Mouse (Mus musculus): ENCODE data around the gene Efna2. TPM values are rescaled to one million over a fixed set of nuclear protein-coding genes. Genes with fewer than 3 reads are reported as not detected.
A peak's percentile ranks its signal among the peaks of the same experiment; 100 is the strongest.

Efna2 gene
- polyA plus RNA-seq, 1 experiment from 2014 or later: 17.3 TPM

- peak overlapping the region; percentile 8; the same call in 1 of the 2 replicates for H3K9ac ChIP-seq
- peak overlapping the region; percentile 61 for H3K4me3 ChIP-seq
- H3K36me3 ChIP-seq: peaks cover 5% of the 10 kb centered on the region; the same call in 1 of the 2 replicates
- no peaks in the 10 kb centered on the region for H3K9me3 ChIP-seq
- ATAC-seq (ENCODE audit: borderline replicate concordance, extremely low read depth, low FRiP score, low TSS enrichment): no peak
- 5% methylated on average over 29 of the region's 29 CpGs for WGBS
- H3K4me2 ChIP-seq: peak overlapping the region; percentile 98
- peak overlapping the region; percentile 74 for H3K27ac ChIP-seq
- peaks cover 53% of the 10 kb centered on the region for H3K27me3 ChIP-seq
- peaks cover 52% of the 10 kb centered on the region for H3K4me1 ChIP-seq
Measured at GRCm38 (mm10) chr10:80136952-80137625, 42.2 kb upstream of the Efna2 start.

GRCm38 (mm10) chr10:80137626-80138552, 41.4 kb upstream of the Efna2 start:
- Histone ChIP-seq H3K4me3 (peak overlapping the region; percentile 61), H3K4me1 (peaks cover 55% of the 10 kb centered on the region), H3K36me3 (no peaks in the 10 kb centered on the region), H3K27ac (peak overlapping the region; percentile 74), H3K9me3 (no peaks in the 10 kb centered on the region), H3K27me3 (peaks cover 53% of the 10 kb centered on the region), H3K4me2 (peak overlapping the region; percentile 98), H3K9ac (peak overlapping the region; percentile 70)
- WGBS: 5% methylated on average over 21 of the region's 33 CpGs
- no peak for ATAC-seq (ENCODE audit: borderline replicate concordance, extremely low read depth, low FRiP score, low TSS enrichment)

- peaks cover 58% of the 10 kb centered on the region for H3K4me1 ChIP-seq
- no peak for ATAC-seq (ENCODE audit: borderline replicate concordance, extremely low read depth, low FRiP score, low TSS enrichment)
- H3K4me2 ChIP-seq: peak within 1 kb of the TSS; percentile 98
- peaks cover 4% of the 10 kb centered on the region for H3K36me3 ChIP-seq
- H3K27ac ChIP-seq: peak within 1 kb of the TSS; percentile 74
- under 1% methylated on average over 70 of the region's 94 CpGs for WGBS
- H3K9me3 ChIP-seq: no peaks in the 10 kb centered on the region
- H3K9ac ChIP-seq: peak within 1 kb of the TSS; percentile 70
- H3K27me3 ChIP-seq: peaks cover 53% of the 10 kb centered on the region
- H3K4me3 ChIP-seq: peak within 1 kb of the TSS; percentile 61
Measured at GRCm38 (mm10) chr10:80138553-80139438, 40.5 kb upstream of the Efna2 start, which contains the start of gene Atp5d. Gene Atp5d, plus strand, starts transcription at chr10:80138632.

- Histone ChIP-seq H3K4me1 (peaks cover 58% of the 10 kb centered on the region), H3K4me3 (peak overlapping the region; percentile 61), H3K9ac (peak overlapping the region; percentile 70), H3K4me2 (peak overlapping the region; percentile 98), H3K27ac (peak overlapping the region; percentile 74), H3K9me3 (no peaks in the 10 kb centered on the region), H3K36me3 (peaks cover 10% of the 10 kb centered on the region), H3K27me3 (peaks cover 53% of the 10 kb centered on the region)
- WGBS: 0% methylated on average over 10 of the region's 10 CpGs
- ATAC-seq (ENCODE audit: borderline replicate concordance, extremely low read depth, low FRiP score, low TSS enrichment): no peak
Measured at GRCm38 (mm10) chr10:80139439-80139775, 39.9 kb upstream of the Efna2 start.

GRCm38 (mm10) chr10:80139975-80140665, 39.2 kb upstream of the Efna2 start:
- H3K36me3 ChIP-seq: peaks cover 18% of the 10 kb centered on the region
- ATAC-seq (ENCODE audit: borderline replicate concordance, extremely low read depth, low FRiP score, low TSS enrichment): no peak
- H3K4me1 ChIP-seq: peaks cover 62% of the 10 kb centered on the region
- H3K9me3 ChIP-seq: no peaks in the 10 kb centered on the region
- 0 out of 2 replicates have a peak overlapping the region, but pooled peaks have one; percentile 74 for H3K27ac ChIP-seq
- H3K9ac ChIP-seq: no peak overlapping the region
- H3K4me2 ChIP-seq: peak overlapping the region; percentile 98; the same call in 1 of the 2 replicates
- H3K4me3 ChIP-seq: no peak overlapping the region
- 72% methylated on average over 11 of the region's 11 CpGs for WGBS
- peaks cover 52% of the 10 kb centered on the region for H3K27me3 ChIP-seq

- Histone ChIP-seq H3K4me1 (peaks cover 67% of the 10 kb centered on the region), H3K9me3 (no peaks in the 10 kb centered on the region), H3K36me3 (peaks cover 23% of the 10 kb centered on the region), H3K27ac (peak within 1 kb of the TSS; percentile 78), H3K27me3 (peaks cover 47% of the 10 kb centered on the region), H3K9ac (peak within 1 kb of the TSS; percentile 31), H3K4me2 (peak within 1 kb of the TSS; percentile 98), H3K4me3 (peak within 1 kb of the TSS; percentile 61)
- 68% methylated on average over 10 of the region's 10 CpGs for WGBS
- ATAC-seq (ENCODE audit: borderline replicate concordance, extremely low read depth, low FRiP score, low TSS enrichment): no peak
Measured at GRCm38 (mm10) chr10:80140666-80141035, 38.6 kb upstream of the Efna2 start, which contains the start of gene Cbarp. Gene Cbarp, minus strand, starts transcription at chr10:80140835.

DNA sequence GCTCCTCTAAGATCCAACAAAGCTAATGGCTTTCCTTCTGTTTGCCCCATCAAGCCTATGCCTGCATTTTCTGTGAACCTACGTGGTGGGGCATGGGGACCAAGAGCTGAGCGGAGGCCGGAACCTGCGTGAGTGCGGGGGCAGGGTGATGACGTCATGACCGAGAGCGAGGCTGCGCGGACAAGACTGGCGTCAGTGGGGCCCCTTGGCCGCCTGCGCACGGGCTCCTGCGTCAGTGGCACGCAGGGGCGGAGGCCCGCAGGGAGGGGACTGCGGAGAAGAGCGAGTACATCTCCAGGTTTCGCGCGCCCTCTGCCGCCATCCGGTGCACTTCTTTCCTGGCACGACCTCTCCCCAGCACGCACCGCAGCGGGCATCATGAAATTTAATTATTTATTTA, 38.0 kb upstream of the Efna2 start:
- WGBS: under 1% methylated on average over 29 of the region's 29 CpGs
- peak overlapping the region; percentile 56 for H3K4me3 ChIP-seq
- H3K4me1 ChIP-seq: peaks cover 70% of the 10 kb centered on the region
- H3K36me3 ChIP-seq: peaks cover 27% of the 10 kb centered on the region
- peak; percentile 71 for ATAC-seq (ENCODE audit: borderline replicate concordance, extremely low read depth, low FRiP score, low TSS enrichment)
- H3K27me3 ChIP-seq: peaks cover 41% of the 10 kb centered on the region
- H3K4me2 ChIP-seq: peak overlapping the region; percentile 67
- H3K9ac ChIP-seq: peak overlapping the region; percentile 31; the same call in 1 of the 2 replicates
- H3K27ac ChIP-seq: peak overlapping the region; percentile 78
- no peaks in the 10 kb centered on the region for H3K9me3 ChIP-seq

DNA sequence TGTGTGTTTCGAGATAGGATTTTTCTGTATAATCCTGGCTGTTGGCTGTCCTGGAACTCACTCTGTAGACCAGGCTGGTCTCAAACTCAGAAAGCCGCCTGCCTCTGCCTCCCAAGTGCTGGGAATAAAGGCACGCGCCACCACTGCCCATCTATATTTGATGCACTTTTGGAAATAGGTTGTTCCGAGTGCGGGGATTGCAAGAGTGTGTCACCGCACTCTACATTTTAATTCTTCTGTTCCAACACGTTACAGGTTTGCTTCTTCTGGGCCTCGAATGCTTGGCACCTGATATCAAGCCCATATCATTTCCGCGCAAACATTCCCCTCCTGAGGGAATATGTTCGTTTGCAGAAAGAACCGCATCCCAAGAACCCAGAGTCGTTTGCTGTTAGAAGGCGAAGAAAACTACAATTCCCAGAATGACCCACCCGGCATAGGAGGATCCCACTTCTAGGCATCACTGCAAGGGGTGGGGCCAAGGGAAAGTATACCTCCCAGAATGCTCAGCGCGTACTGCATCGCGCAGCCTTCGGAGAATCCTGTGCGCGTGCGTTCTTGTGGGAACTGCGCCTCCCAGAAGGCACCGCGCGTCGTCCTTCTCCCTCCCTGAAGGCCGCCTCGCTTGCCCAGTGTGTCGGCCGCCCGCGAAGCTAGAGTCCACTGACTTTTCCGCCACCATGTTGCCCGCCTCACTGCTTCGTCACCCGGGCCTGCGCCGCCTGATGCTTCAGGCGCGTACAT, 37.3 kb upstream of the Efna2 start:
- Histone ChIP-seq H3K4me2 (peak overlapping the region; percentile 67), H3K27ac (peak overlapping the region; percentile 78), H3K9ac (peak overlapping the region; percentile 71), H3K4me3 (peak overlapping the region; percentile 56), H3K27me3 (peaks cover 34% of the 10 kb centered on the region), H3K36me3 (peaks cover 27% of the 10 kb centered on the region), H3K4me1 (peaks cover 70% of the 10 kb centered on the region), H3K9me3 (no peaks in the 10 kb centered on the region)
- ATAC-seq (ENCODE audit: borderline replicate concordance, extremely low read depth, low FRiP score, low TSS enrichment): peak; percentile 85
- WGBS: under 1% methylated on average over 43 of the region's 43 CpGs

DNA sequence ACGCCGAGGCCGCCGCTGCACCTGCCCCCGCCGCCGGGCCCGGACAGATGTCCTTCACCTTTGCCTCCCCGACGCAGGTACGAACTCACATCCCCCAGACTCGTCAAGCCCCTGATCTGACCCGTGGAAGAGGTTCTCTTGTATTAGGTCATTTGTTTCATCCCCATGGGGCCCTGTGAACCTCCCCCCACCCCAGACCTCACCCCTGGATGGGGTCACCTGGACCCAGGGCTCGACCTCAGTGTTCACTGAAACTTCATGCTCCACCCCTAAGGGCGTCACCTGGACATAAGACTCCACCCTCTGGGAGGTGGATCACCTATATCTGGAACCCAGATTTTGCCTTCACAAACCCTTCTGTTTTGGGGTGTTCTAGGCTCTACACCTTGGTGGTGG, 36.8 kb upstream of the Efna2 start:
- H3K4me2 ChIP-seq: peak overlapping the region; percentile 67
- peaks cover 28% of the 10 kb centered on the region for H3K27me3 ChIP-seq
- WGBS: 0% methylated on average over 15 of the region's 15 CpGs
- peak overlapping the region; percentile 71 for H3K9ac ChIP-seq
- no peak for ATAC-seq (ENCODE audit: borderline replicate concordance, extremely low read depth, low FRiP score, low TSS enrichment)
- peak overlapping the region; percentile 78 for H3K27ac ChIP-seq
- no peaks in the 10 kb centered on the region for H3K9me3 ChIP-seq
- H3K4me3 ChIP-seq: peak overlapping the region; percentile 56
- peaks cover 70% of the 10 kb centered on the region for H3K4me1 ChIP-seq
- peaks cover 27% of the 10 kb centered on the region for H3K36me3 ChIP-seq

GRCm38 (mm10) chr10:80143664-80144063, 35.6 kb upstream of the Efna2 start:
- WGBS: 92% methylated on average over 7 of the region's 7 CpGs

More at GRCm38 (mm10) chr10:80143664-80144063, 35.6 kb upstream of the Efna2 start:
- H3K4me2 ChIP-seq: no peak overlapping the region
- peaks cover 17% of the 10 kb centered on the region; the same call in 1 of the 2 replicates for H3K27me3 ChIP-seq
- H3K4me3 ChIP-seq: no peak overlapping the region
- peaks cover 64% of the 10 kb centered on the region for H3K4me1 ChIP-seq
- no peak for ATAC-seq (ENCODE audit: borderline replicate concordance, extremely low read depth, low FRiP score, low TSS enrichment)
- H3K36me3 ChIP-seq: peaks cover 27% of the 10 kb centered on the region
- no peaks in the 10 kb centered on the region for H3K9me3 ChIP-seq
- no peak overlapping the region for H3K9ac ChIP-seq
- H3K27ac ChIP-seq: no peak overlapping the region

Measured in lung, embryonic 15.5 days (tissue).